Mouse (Mus musculus): ENCODE measurements at regions not wholly inside any gene's neighbourhood (a gene's known extent, or its start where the extent isn't known, plus 50 kb on each side); places are given as distances from the start of the nearest gene placed in this dataset.
"Not testable (repeated sequence)": the region's sequence is repeated elsewhere in the genome, so short reads cannot be mapped to it uniquely, and the experiment has no call there.

DNA sequence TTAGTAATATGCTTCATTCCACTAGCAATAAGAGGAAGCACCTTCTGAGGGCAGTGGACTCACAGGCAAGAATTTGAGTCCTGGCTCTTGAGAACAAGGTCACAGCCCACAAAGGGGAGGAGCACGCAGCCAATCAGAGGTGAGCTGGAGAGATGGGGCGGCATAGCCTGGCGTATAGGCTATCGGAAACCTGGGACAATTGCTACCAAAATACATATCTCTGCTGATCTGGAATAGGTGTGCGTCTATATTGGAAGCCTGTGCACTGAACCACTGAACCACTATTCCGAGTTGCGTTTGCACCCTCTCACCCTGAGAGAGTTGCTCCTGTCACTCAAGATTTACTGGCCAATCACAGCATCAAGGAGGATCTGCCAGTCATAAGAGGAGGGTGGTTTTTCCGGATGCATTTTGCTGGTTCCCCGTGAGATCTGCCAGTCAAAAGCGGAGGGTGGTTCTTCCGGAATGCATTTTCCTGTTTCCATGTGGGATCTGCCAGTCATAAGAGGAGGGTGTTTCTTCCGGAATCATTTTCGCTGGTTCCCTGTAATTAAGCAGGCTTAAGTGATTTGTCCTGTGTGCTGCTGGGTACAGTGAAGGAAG lies 80.1 kb upstream of the Riok2 start:
- DNase-seq (ENCODE audit: low spot score in 2 of 2): peak; percentile 90 to 93

GRCm38 (mm10) chr17:17295037-17295436 lies 79.1 kb upstream of the Riok2 start:
- DNase-seq (ENCODE audit: low spot score in 2 of 2): not testable (repeated sequence)

DNA sequence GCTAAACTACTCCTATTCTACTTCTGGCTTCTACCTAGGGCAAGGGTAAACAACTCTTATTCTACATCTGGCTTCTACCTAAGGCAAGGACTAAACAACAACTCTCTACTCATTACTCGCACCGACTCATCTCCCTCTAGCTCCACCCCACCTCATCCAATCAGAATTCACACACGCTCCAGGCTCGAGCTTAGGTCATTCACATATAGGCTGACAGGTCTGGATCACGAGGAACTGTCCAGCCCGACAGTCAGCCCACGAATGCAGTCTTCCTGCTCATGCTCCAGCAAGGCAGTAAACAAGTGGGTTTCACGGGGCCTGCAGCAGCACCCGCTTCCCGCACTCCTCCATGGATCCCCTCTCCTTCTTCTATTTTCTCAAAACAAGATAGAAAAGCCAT lies 70.6 kb upstream of the Riok2 start:
- DNase-seq (ENCODE audit: low spot score in 2 of 2): not testable (repeated sequence)

Data from right cerebral cortex, adult 2 months (tissue).